In the genomic region with DNA sequence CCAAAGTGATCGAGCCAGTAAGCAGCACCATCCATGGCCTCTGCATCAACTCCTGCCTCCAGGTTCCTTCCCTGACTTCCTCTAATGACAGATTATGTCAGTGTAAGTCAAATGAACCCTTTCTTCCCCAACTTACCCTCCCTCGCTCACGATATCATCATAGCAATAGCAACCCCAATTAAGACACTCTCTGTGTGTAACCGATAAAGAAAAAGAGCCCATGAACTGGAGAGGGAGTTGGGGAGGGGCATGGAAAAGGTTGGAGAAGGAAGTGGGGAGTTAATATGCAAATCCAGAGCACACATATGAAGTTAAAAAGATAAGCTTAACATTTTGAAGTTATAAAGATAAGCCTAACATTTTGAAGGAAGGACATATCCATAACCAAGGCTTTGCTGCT, we compare ENCODE assay signal across 20 mouse cellular contexts.
A peak's percentile ranks its signal among the peaks of the same experiment; 100 is the strongest.
DNase-seq lines count a peak whose midpoint lies in the region; ATAC-seq and TF ChIP-seq lines count a peak whose summit lies in the region.
"Had no signal": no experiment of that assay in that cellular context is flagged by ENCODE, and none has a peak within 500 bp of the region (broad histone marks: within the 10 kb centered on the region; RNA-seq: fewer than 3 reads in every experiment).

No protein-coding gene starts in this region.

- H3K27me3 ChIP-seq in liver, embryonic 14.5 days (ENCODE audit: control insufficient read depth, insufficient read depth, low read length), result no peaks in the 10 kb centered on the region
- H3K27me3 ChIP-seq: CH12.LX; forebrain, embryonic 13.5 days; heart, embryonic 13.5 days had no signal

- TF ChIP-seq EP300 in liver, embryonic 14.5 days (IDR thresholded peaks at IDR 0.05; ENCODE audit: low read depth), result peak; percentile 80

- no peaks in the 10 kb centered on the region for H3K9me3 ChIP-seq in liver, embryonic 14.5 days (ENCODE audit: control insufficient read depth, low read length)
- H3K9me3 ChIP-seq: embryonic facial prominence, embryonic 10.5 days; forebrain, embryonic 13.5 days; heart, embryonic 13.5 days had no signal

- H3K36me3 ChIP-seq in liver, embryonic 14.5 days (replicated peaks; ENCODE audit: control insufficient read depth, insufficient read depth, low read depth), result no peaks in the 10 kb centered on the region
- H3K36me3 ChIP-seq: embryonic facial prominence, embryonic 10.5 days; heart, embryonic 13.5 days had no signal

- peaks cover 59 to 60% of the 10 kb centered on the region in 2 experiments for H3K4me1 ChIP-seq in liver, embryonic 14.5 days (replicated peaks; ENCODE audit: control insufficient read depth in 2 of 2, insufficient read depth in 2 of 2, low read length in 1 of 2)

- no peak for TF ChIP-seq CTCF in liver, embryonic 14.5 days (IDR thresholded peaks at IDR 0.05; ENCODE audit: low read depth)

- ATAC-seq in liver, embryonic 14.5 days (ENCODE audit: insufficient read depth), result peak; percentile 49; the same call in 1 of the 2 replicates
- peak; percentile 33 for ATAC-seq in megakaryocyte progenitor cell, adult 5-6 weeks (replicated peaks; ENCODE audit: poor library complexity)
- ATAC-seq: forebrain, embryonic 13.5 days; forebrain, postnatal 0 days; hindbrain, postnatal 0 days had no signal

- H3K4me2 ChIP-seq in liver, embryonic 14.5 days (ENCODE audit: low read depth), result peak overlapping the region; percentile 34
- H3K4me2 ChIP-seq: forebrain, embryonic 13.5 days; heart, embryonic 13.5 days had no signal

- no peak overlapping the region for H3K4me3 ChIP-seq in liver, embryonic 14.5 days (ENCODE audit: insufficient read depth in 1 of 2, low read depth in 2 of 2, low read length in 2 of 2)
- H3K4me3 ChIP-seq: embryonic facial prominence, embryonic 10.5 days; forebrain, embryonic 13.5 days; gastrocnemius, adult 2 months; heart, embryonic 13.5 days had no signal

- DNase-seq in MEL-GATA-1-ER (ENCODE audit: extremely low read depth, low read depth) (peak; percentile 96), liver (peak; percentile 33)
- DNase-seq in liver, embryonic 14.5 days (ENCODE audit: low read depth in 3 of 3, low spot score in 3 of 3), result peak; percentile 46 to 75 (median 65)
- DNase-seq in layer of hippocampus, adult 9-10 months (ENCODE audit: low spot score), result no peak
- no peak for DNase-seq in right cerebral cortex, postnatal 14 days
- DNase-seq in layer of hippocampus, postnatal 36 days, result no peak
- no peak for DNase-seq in yolk sac, embryonic 10.5 days (ENCODE audit: low spot score)
- DNase-seq: adrenal gland, postnatal 10 days; cerebellum, adult 2 months; cerebellum, postnatal 10 days; forebrain, postnatal 0 days; gastrocnemius, adult 2 months; gastrocnemius, postnatal 25 days; heart, postnatal 36 days had no signal

- 26% methylated on average over 4 of the region's 4 CpGs for WGBS in liver, embryonic 14.5 days (ENCODE audit: insufficient replicate concordance)

- no peak overlapping the region for H3K9ac ChIP-seq in liver, embryonic 14.5 days (replicated peaks)
- H3K9ac ChIP-seq: forebrain, embryonic 13.5 days; forebrain, postnatal 0 days; heart, embryonic 13.5 days had no signal

- peak overlapping the region; percentile 56 for H3K27ac ChIP-seq in liver, embryonic 14.5 days
- H3K27ac ChIP-seq: embryonic facial prominence, embryonic 10.5 days; forebrain, embryonic 13.5 days; gastrocnemius, adult 2 months; heart, embryonic 13.5 days; hindbrain, postnatal 0 days had no signal

Comparison
In these comparisons a context has a peak if more than half of its experiments do, and no peak if none do; other contexts are left out.
1. DNase-seq: peak in MEL-GATA-1-ER (single experiment), liver (single experiment) and liver, embryonic 14.5 days (3 of 3); none in layer of hippocampus, adult 9-10 months (single experiment), right cerebral cortex, postnatal 14 days (single experiment), layer of hippocampus, postnatal 36 days (0 of 2) and yolk sac, embryonic 10.5 days (single experiment).